Mouse (Mus musculus): ENCODE measurements around the gene Tmtc4.

The Tmtc4 gene

DNA sequence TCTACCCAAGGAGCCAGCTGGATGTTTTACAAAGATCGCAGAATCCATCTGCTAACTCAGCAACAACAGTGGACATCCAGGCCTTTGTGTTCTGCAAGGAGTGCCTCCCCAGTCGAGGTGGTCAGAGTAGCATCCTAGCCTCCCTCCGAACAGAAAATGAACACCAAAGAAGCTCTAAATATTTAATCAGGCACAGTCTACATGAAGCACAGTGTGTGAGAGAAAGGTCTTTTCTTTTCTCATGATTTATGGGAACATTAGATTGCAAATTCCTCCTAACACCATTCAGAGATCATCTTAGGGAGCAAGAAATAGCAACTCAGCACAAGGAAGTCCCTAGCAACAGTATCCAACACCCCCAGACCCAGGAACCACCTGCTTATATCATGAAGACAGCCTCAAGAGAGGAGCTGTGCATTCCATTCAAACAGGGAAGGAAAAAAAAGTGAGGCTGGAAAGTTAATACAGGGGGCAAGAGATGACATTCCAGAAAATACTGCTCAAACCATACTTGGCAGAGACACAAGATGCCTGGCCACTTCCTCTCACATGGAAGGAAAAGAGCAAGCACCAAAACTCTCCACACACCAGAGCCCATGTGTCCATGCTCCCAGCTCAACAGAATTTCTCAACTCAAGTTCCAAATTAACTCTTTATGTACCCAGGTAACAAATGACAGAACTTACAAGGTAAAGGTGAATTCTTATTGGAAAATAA is 8.8 kb downstream of the Tmtc4 start:
- DNase-seq (ENCODE audit: low spot score in 2 of 2) = no peak

DNA sequence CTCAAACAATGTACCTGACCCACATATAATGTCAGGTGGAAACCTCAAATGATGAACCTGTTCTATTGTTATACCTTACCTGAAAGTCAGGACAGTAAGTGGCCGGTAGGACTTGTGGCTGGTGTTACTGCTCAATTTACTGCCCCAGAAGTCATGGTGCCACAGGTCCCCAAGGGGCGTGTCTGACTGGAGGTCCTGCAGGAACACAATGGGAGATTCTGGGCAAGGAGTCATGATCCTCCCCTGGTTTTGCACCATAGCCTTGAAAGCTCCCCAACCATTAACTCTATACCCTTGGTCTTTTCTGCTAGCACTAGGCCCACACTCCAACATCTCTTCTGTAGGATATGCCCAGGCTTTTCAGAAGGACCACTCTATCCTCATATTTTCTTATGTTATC is 10.7 kb downstream of the Tmtc4 start:
- DNase-seq (ENCODE audit: low spot score in 2 of 2) = no peak

DNA sequence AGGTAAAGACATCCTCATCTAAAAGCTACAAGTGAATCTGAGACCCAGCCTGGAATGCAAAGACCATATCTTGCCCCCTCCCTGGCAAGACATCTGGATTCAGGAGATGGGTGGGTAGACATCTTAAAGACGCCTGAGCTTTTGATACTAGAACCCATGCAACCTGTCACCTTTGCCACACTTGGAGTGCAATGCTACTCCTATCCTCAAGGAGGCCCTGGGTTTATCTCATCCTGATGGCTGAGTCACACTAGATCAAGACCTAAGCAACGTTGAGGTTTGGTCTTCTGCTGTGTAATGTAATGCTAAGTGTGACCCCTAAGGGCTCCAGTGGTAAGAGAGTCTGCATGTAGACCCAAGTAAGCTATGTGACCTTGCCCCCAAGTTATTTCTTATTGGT is 15.8 kb downstream of the Tmtc4 start:
- DNase-seq (ENCODE audit: low spot score in 2 of 2) = no peak

DNA sequence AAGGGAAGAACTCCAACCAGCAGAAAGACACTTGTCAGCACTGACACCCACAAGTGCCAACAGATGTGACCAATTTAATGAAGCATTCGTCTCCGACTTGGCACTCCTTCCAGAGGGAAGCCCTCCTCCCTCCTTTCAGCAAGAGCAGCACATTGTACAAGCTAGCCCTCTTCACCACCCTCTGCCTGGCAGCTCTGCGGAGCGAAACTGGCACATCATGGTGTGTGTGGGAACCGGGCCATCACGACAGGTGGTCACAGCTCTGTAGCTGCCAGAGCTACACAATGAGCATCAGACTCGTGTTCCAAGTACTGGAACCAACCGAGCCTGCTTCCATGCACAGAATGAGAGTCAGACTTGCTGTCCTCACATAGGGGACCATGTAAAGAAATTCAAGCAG is 25.9 kb downstream of the Tmtc4 start:
- peak; percentile 61 to 91 for DNase-seq (ENCODE audit: low spot score in 2 of 2)

DNA sequence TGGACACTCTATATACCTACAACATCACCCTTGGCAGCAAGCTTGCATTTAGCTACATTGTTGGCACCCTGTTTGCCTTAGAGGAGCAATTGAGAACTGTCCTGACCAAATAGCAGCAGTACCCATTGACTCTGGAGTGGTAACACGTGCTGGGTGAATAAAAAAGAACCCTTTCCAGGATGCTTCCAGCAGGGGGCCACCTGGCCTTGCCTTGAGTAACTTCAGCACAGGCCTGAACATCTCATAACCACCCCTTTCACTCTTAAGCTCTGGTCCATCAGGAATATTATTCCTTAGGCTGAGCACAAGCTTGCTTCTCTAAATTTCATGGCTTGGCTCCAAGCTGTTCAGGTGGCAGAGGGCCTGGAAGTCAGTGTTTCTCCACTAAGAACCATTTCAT is 30.5 kb downstream of the Tmtc4 start:
- peak in 1 of 2 experiments; percentile 77 for DNase-seq (ENCODE audit: low spot score in 2 of 2)

DNA sequence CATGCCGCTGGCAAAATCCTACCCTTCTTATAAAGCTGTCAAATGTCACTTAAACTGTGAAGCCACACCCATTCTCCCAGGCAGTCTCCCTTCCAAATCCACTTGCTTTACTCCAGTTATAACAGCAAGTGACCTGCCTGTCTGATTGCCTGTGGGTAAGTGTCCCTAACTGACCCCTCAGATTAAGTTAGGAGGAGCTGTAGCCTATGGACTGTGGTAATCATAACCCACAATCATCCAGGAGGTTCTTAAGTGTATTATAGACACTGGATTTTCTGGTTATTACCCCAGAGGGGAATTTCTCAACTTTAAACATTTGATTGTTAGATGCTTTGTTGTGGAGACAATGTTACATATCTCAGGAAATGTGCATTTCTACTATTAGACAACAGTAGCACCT is 31.3 kb downstream of the Tmtc4 start:
- DNase-seq (ENCODE audit: low spot score in 2 of 2) = no peak

DNA sequence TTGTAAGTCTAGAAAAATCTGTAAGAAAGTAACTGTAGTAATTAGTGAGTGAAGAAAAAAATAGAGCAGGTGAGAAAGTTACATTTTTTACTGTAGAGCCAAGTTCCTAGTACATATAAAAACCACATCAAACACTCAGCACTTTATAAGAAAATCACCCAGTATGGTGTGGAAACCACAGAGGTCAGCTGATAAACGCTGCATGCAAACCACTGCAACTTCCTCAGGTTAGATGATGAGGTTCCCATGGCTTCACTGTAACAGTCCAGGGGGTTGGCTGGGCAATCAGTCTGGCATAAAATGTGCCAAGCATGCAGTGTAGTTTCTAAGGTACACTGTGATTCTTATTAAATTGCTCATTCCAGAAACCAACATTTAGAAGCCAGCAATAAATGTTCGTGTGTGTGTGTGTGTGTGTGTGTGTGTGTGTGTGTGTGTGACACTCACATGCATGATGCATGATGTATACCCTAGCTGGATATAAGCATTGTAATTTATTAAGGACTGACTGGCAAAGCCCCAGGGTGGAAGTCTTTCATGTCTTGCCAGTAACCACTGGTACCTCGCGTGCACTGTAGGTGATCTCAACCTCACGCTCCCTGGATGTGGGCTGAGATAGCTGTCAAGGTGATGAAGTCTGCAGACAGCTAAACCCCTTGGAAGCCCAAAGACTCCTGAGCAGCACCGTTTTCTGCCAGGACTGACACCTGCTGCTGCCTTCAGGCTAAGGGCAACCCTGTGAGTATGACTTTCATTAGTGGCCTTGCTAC is 32.0 kb downstream of the Tmtc4 start:
- DNase-seq (ENCODE audit: low spot score in 2 of 2) = no peak

DNA sequence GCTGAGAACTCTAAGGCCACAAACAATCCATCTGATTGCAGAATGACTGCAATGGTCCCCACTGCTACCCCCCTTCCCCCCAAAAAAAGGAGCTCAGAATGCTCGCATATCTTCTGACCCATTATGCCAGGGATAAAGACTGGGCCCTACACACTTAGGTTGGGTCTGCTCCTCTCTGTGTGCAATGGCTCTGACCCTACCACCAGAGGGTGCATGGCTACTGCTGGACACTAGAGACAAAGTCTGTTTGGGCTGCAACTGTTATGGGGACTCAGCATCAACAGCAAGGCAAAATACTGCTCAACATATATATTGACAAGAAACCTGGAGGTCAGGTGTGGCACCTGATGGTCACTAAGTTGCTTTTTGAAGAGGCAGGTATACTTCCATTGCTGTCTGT is 32.9 kb downstream of the Tmtc4 start:
- no peak for DNase-seq (ENCODE audit: low spot score in 2 of 2)

DNA sequence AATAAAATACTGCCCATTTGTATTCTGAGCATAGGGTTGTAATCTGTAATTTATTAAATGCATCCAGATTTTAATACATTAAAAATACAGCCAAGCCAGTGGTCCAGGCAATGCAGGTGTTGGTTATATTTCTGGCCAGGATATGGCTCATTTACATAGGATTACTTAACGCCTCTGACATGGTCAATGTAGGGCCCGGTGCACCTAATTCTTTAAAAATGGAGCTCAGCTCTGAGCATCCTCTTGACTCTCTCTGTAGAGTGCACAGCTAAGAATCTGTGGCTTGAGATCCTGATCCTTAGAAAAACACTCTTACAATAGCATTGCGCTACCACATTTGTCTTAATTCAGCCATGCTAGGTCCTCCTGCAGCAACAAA is 40.4 kb downstream of the Tmtc4 start:
- no peak for DNase-seq (ENCODE audit: low spot score in 2 of 2)

DNA sequence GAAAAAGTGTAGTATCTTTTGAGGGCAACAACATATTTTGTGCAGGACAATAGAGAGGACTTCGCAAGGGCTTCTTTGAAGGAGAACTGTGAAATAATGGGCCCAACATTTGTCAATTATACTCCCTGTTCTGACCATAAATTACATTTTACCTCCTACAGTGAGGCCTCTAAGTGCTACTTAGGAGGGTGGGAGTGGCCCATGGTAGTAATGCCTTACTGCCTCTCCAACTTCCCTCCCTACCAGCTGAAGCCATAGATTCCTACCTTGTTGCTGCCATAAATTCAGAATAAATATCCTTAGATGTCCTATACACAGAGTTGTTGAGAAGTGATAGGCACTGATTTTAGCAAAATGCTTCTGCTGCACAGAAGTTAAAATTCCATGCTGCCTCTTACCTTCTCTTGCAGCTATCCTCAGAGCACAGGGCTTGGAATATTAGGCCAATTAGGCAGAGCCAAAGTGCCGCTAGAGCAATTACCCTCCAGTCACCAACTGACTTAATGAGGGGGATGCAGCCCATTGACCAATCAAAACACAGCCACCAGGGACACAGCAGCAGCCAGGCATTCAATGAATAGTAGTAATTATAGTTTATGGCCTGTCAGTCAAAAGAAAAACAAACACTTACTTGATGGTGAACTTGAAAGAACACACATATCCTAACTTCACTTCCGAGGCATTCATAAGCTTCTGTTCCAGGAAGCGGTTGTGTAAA is 40.9 kb downstream of the Tmtc4 start:
- peak in 1 of 2 experiments; percentile 14 for DNase-seq (ENCODE audit: low spot score in 2 of 2)

DNA sequence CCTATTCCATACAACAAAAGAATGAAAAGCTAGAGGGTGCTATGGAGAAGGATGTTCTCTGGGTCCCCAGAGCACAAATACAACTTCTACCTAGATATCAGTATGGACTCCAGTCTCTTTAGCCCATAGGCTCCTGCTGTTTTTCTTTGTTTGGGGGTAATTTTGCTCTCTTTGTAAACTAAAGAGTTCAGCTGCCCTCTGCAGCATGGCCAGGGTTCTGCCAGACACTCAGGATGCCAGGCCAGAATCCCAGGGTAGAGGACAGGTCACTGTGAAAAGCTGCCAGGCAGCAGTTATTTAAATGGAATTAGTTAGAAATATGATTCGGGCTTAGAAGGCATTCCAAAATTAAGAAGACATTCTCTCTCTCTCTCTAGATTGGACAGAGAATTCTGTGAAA is 47.4 kb downstream of the Tmtc4 start:
- no peak for DNase-seq (ENCODE audit: low spot score in 2 of 2)

DNA sequence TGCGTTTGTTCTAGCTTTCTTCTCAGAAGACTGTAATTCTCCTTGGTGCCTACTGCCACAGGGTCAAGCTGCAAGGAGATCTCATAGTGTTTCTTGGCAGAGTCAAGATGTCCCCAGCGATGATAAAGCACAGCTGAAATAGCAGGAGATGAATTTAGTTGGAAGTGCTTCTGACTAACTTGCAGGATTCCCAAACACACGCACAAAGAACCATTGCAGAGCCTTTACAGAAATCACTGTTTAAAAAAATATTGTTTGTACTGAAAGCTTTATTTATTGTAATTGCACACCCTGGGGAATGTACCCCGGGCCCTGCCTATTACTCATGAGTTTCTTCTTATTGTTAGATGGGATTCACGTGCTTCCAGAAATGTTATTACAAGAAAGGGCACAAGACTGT is 63.8 kb downstream of the Tmtc4 start:
- no peak for DNase-seq (ENCODE audit: low spot score in 2 of 2)

DNA sequence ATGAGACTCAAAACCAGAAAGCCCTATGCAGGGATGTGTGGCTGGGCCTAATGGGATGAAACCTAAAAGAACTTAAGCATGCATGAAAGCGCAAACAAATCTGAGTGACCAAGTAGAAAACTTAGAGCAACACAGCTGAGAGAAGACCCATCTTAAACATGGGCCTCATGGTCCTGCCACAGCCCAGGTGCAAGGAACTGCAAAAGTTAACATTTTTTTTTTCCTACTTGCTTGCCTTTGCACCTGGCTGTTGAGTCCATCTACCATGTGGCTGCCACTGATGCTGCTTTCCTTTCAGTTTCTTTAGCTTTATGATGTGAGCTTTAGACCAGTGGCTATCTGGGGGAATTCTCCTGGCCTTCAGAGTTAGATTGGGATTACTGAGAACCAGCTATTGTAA is 66.2 kb downstream of the Tmtc4 start:
- no peak for DNase-seq (ENCODE audit: low spot score in 2 of 2)

DNA sequence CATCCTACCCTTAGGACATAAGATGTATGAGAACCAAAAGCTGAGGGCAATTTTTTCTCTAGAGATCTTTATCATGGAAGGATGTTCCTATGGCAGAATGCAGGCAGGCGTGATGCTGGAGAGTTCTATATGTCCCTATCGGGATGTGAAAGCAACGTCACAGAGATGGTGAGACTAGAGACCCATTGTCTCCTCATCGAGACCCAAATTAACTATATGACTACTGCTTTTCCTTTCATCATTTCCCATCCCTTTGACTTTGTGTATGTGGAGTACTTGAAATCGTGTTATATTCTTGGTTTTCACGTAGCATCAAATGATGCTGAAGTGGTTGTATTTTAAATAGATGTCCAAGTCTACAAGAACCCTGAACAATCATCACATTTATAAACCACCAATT is 70.2 kb downstream of the Tmtc4 start, which contains the start of gene Ggact:
Ggact (minus strand) TSS at position 101 of the 400 bp plus-strand sequence.
- no peak for DNase-seq (ENCODE audit: low spot score in 2 of 2)

DNA sequence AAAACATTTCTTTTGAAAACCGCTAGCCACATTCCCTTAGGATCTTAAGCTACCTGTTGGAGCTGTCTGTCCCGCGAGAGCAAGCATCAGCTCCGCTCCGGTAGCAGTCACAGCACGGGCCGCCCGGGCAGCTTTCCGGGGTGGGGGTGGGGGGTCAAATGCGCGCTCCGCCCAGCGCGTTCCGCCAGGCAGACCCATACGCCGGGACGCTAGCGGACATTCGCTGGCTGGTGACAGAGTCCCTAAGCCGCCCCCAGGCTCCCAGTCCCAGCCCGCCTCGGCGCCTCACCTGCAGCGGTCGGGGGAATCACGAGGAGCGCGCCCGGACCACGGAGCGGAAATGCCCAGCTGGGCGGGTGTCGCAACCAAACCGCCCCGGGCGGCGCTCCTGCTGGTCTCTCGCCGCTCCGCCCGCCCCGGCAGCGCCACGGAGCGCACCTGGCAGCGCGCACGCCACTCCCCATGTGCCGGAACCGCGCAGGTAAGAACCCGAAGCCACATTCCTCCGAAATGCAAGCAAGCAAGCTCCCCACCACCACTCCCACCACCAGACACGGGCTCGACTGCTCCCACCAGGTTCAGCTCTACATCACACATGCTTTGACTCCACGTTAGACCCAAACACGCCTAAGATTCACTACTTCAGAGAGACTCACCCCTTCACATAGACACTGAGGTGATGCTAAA is 70.9 kb downstream of the Tmtc4 start:
- peak in 1 of 2 experiments; percentile 49 for DNase-seq (ENCODE audit: low spot score in 2 of 2)

DNA sequence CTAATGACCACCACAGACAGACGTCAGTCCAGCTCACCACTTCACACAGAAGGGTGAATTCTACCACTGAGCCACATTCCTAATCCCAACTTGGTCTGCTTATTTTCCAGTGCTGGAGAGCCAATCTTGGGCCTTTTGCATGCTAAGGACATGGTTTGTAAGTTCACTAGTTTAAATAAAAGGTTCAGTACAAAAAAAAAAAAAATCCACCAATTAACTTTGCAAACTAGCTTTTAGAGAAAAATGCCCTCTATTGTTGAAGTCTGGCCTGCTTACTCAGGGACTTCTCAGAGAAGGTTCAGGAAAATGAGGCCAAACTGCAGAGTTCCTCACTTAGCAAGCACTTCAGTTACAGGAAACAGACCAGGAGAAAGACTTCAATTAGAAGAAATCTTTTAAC is 71.7 kb downstream of the Tmtc4 start:
- DNase-seq (ENCODE audit: low spot score in 2 of 2) = no peak

DNA sequence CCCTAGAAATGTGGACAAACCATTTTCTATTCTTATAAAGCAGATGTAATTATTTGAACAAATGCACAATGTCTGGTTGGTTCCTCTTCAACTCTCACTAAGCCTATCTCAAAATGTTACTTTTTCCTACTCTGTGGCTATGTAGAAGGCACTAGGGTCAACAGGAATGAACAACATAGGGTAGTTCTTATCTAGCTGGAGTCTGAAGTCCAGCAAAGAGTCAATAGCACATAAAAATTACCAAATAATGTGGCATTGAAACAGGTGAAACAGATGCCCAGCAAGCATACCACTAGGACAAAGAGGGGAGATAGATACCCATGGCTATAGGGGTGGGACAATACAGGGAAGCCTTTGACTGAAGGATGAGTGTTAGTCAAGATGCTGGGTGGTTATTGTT is 72.6 kb downstream of the Tmtc4 start:
- DNase-seq (ENCODE audit: low spot score in 2 of 2) = no peak

DNA sequence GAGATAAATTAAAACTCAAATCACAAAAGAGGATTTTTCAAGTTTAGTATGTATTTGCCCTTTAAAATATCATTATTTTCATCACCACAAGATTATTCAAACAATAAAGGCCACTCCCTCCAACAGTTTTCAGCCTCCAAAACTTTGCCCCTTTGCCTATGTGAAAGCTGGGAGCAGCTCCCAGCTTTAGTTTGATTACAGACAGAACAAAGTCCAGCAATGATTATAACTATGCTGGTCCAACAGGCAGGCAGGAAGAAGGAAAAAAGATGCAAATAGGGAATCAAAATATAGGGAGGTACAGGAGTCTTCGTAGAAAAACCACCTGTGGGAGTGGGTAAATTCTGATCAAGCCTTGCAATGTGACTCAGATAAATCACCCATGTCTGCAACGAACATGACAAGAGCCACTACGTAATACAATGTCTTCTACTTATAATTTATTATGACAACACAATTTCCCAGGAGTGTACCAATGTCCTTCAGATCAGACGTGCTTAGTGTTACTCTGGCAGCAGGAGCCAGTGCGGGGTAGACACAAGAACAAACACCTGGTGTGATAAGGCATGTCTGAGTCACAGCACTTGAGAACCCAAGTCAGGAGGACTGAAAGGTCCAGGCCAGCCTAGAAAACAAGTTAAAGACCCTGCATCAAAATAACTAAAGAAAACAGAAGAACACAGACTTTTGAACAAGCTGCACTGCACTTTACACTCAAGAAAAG is 74.3 kb downstream of the Tmtc4 start:
- no peak for DNase-seq (ENCODE audit: low spot score in 2 of 2)

DNA sequence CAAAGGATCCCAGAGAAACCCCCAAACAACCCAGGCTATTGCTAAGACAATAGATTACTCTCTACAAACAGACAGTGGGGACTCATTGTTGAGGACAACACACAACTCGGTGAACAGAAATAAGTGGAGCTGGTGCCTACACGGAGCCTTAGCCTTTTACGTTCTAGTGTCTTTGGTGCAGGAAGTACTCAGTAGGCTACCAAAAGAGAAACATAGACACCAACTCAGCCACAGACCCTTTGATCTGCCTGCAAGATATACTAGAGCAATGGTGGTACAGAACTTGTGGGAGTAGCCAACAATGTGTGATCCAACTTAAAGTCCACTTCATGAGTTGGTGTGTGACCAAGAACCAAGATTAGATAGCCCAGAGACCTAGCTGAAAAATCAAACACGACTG is 75.8 kb downstream of the Tmtc4 start:
- DNase-seq (ENCODE audit: low spot score in 2 of 2) = no peak

DNA sequence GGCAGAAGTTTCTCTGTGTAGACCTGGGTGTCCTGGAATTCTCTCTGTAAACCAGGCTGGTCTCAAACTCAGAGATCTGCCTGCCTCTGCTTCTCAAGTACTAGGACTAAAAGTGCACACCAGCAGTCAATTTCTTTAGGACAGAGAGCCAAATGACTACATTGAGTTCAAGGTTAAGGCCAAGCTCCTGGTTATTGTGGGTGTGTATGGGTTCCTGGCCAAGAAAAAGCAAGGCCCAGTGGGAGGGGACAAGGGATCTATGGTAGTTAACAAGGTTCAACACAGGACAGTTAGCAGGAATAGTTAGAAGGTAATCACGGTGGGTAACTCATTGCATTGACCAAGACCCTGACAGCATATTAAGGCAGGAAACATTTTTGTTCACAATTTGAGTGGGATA is 78.8 kb downstream of the Tmtc4 start:
- DNase-seq (ENCODE audit: low spot score in 2 of 2) = no peak

DNA sequence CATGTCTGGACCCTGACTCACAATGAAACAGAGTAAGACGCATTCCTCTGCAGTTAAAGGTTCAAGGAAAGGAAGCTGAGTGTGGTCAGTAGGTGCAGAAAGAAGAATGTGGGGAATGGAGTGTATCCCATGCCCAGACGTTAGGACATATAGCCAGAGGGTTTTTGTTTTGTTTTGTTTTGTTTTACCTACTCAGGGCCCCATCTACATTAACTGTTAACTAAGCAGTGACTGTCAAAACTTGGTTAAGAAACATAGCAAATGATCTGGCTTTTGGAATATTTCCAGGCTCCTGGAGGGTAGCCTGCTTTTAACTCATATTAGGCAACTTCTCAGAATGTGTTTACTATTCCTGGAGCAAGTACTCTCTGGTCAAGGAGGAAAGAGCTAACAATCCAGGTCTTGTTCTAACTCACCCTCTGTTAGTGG is 79.9 kb downstream of the Tmtc4 start:
- no peak for DNase-seq (ENCODE audit: low spot score in 2 of 2)
